Mouse (Mus musculus): ENCODE measurements around the gene Dzip1l. TPM values are rescaled to one million over a fixed set of nuclear protein-coding genes. Genes with fewer than 3 reads are reported as not detected.
"Not testable (repeated sequence)": the region's sequence is repeated elsewhere in the genome, so short reads cannot be mapped to it uniquely, and the experiment has no call there.

Dzip1l gene
- 11.1 and 12.8 TPM in 2 replicates for polyA plus RNA-seq (2015; fragmentation: Nextera tagmentation; extraction: Ambion mirVana)

DNA sequence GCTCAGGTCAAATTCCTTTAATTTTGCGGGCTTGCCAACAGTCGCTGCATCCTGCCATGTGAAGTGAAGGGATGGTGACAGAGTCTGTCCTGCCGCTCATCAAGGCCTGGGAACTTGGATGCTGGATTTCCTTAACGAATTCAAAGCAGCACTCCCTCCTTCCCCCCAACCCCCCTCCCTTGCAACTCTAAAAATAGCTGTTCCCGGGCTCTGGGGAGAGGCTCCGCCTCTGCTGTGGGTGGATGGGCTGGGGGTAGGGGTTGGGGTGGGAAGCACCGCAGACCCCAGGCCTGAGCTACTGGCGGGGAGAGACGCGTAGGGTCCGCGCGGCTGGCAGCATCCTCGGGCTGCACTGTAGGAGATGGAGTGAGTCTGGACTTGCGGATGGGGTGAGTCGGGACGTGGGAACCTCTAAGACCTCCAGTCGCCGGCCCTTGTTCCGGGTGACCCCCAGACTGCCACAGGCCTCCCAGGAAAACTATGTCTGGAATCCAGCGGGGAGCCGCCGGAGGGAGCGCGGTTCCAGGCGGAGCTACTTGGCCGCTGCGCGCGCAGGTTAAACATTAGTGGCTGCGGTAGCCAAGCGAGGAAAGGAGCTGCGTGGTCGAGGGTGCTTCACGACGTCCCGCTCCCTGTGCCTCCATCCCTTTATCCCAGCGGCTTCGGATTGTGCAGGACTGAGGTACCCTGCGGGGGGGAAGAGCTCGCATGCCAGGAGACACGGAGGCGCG, at the start of gene Dzip1l:
Gene Dzip1l (plus strand): TSS at position 216 of the 731 bp plus-strand sequence.
- no peaks in the 10 kb centered on the region for H3K9me3 ChIP-seq
- H3K4me1 ChIP-seq (replicated peaks), result peaks cover 36% of the 10 kb centered on the region
- peak; percentile 94 for ATAC-seq
- WGBS, result under 1% methylated on average over 44 of the region's 44 CpGs
- H3K4me3 ChIP-seq (replicated peaks), result peak within 1 kb of the TSS; percentile 51
- H3K36me3 ChIP-seq, result 0 out of 2 replicates have a peak, but pooled peaks cover 3% of the 10 kb centered on the region
- H3K27ac ChIP-seq, result peak within 1 kb of the TSS; percentile 70
- no peaks in the 10 kb centered on the region for H3K27me3 ChIP-seq
- H3K9ac ChIP-seq (replicated peaks), result peak within 1 kb of the TSS; percentile 73
- peak within 1 kb of the TSS; percentile 72 for H3K4me2 ChIP-seq (replicated peaks)

DNA sequence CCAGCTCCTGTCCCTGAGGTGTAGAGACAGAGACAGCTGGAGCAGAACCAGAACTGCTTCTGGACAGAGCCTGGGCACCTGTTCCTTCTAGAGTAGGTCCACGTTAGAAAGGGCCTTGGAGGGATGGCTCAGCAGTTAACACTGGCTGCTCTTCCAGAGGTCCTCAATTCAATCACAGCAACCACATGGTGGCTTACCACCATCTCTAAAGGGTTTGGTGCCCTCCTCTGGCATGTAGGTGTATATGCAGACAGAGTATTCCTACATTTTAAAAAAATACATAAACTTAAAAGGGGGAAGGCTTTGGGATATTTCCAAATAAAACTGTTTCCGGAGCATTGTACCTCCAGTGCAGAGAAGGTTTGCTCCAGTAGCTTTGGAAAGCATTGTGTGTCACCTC, 48.6 kb upstream of the Dzip1l start:
- H3K4me1 ChIP-seq (replicated peaks), result peaks cover 17% of the 10 kb centered on the region
- no peak overlapping the region for H3K27ac ChIP-seq
- no peak overlapping the region for H3K4me3 ChIP-seq (replicated peaks)
- 55% methylated on average over 2 of the region's 2 CpGs for WGBS
- H3K9ac ChIP-seq (replicated peaks), result no peak overlapping the region
- no peaks in the 10 kb centered on the region for H3K27me3 ChIP-seq
- H3K9me3 ChIP-seq, result no peaks in the 10 kb centered on the region
- no peak for ATAC-seq
- peaks cover 50% of the 10 kb centered on the region for H3K36me3 ChIP-seq
- H3K4me2 ChIP-seq (replicated peaks), result no peak overlapping the region

DNA sequence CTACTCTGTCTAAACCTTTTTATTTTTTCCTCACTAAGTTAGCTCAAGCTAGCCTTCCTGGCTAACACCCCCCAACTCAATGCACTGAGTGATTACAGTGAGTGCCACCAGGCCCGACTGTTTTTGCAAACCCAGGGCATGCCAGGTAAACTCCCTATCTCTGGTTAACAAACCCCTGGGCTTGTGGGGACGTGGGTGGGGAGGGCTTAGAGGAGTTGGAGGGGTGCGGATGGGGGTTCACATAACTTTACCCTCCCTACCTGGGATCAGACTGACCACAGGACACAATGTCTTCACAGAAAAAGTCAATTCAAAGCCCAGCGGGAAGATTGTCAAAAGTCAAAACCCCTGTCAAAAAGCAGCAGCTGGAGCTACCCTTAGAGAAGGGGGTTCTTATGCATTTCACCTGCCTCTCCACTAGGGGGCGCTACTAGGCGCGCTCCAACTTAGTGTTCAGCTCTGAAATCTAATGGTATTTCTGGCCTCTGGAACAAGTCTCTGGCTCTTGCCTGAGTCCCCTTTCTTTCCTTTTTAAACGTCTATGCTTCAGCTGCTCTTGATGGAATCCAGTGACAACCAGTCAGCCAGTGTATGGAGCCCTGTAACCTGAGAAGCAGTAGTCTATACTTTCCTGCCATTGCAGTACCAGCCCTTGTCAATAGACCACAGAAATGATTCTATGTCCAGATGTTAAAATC, 41.6 kb upstream of the Dzip1l start:
- Histone ChIP-seq H3K27me3 (no peaks in the 10 kb centered on the region), H3K36me3 (peaks cover 25% of the 10 kb centered on the region), H3K4me3 (replicated peaks) (no peak overlapping the region), H3K27ac (no peak overlapping the region), H3K4me1 (replicated peaks) (no peaks in the 10 kb centered on the region), H3K9ac (replicated peaks) (no peak overlapping the region), H3K4me2 (replicated peaks) (no peak overlapping the region), H3K9me3 (no peaks in the 10 kb centered on the region)
- 27% methylated on average over 8 of the region's 8 CpGs for WGBS
- no peak for ATAC-seq

DNA sequence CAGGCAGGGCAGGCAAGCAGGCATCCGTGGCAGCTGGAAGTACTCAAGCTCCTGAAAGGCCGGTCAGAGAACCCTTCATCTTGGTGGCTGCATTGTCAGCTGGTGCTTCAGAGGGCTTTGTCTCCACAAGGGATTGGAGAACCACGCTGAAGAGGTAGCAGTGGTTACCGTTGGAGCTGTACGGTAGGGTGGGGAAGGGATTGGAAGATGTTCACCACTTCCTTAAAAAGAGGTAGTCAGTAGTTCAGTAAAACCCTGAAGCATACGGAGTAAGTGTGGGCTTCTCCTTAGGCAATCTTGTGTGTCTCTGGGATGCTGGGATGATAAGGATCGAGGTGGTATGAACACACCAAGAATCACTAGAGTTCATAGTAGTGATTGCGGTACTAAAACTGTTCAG, 38.2 kb upstream of the Dzip1l start:
- no peak overlapping the region for H3K4me2 ChIP-seq (replicated peaks)
- no peaks in the 10 kb centered on the region for H3K9me3 ChIP-seq
- H3K27ac ChIP-seq, result no peak overlapping the region
- ATAC-seq, result no peak
- no peak overlapping the region for H3K4me3 ChIP-seq (replicated peaks)
- no peaks in the 10 kb centered on the region for H3K27me3 ChIP-seq
- no peaks in the 10 kb centered on the region for H3K4me1 ChIP-seq (replicated peaks)
- no peak overlapping the region for H3K9ac ChIP-seq (replicated peaks)
- no peaks in the 10 kb centered on the region for H3K36me3 ChIP-seq
- WGBS, result 77% methylated on average over 8 of the region's 8 CpGs

DNA sequence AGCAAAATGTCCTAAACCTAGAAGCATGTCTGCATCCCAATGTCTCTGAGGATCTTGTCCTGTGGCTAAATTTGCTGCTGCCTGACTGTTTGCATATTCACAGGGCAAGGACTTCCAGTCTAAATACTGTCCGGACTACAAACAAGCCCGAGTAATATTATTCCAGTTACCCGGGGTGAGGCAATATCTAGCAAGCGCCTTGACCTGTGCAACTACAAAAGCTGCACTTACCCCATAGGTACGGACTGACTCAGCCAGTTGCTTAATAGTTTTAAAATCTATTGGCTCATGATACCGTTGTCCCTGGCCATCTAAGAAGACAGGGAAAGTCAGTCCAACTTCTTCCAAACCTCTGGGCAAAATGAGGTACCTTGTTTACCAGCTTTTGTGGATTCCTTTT, 30.2 kb upstream of the Dzip1l start:
- H3K9me3 ChIP-seq; ATAC-seq; H3K4me3 ChIP-seq (replicated peaks); H3K27ac ChIP-seq; H3K4me2 ChIP-seq (replicated peaks); H3K36me3 ChIP-seq; H3K27me3 ChIP-seq; H3K9ac ChIP-seq (replicated peaks); H3K4me1 ChIP-seq (replicated peaks): not testable (repeated sequence)
- 93% methylated on average over 6 of the region's 6 CpGs for WGBS

DNA sequence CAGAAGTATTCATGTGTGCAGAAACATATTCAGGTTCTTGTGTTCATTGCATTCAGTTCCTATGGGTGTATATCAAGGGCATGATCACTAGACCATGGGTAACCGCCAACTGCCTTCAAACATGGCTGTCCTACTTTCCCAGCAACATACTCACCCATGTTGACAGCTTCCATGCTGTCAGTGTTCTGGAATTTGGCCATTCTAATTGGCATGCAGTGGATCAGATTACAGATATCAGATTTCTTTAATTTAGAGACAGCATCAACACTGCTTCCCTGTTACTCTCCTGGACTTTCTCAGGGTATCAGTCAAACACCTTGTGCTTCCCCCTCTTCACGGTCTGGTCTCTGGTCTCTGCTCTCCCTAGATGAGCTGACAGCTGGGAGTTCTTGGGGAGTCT, 25.7 kb upstream of the Dzip1l start:
- H3K36me3 ChIP-seq, result no peaks in the 10 kb centered on the region
- H3K4me1 ChIP-seq (replicated peaks), result no peaks in the 10 kb centered on the region
- H3K9ac ChIP-seq (replicated peaks), result no peak overlapping the region
- no peaks in the 10 kb centered on the region for H3K27me3 ChIP-seq
- ATAC-seq, result no peak
- WGBS, result 86% methylated on average over 2 of the region's 2 CpGs
- H3K4me2 ChIP-seq (replicated peaks), result no peak overlapping the region
- no peak overlapping the region for H3K27ac ChIP-seq
- no peaks in the 10 kb centered on the region for H3K9me3 ChIP-seq
- H3K4me3 ChIP-seq (replicated peaks), result no peak overlapping the region

DNA sequence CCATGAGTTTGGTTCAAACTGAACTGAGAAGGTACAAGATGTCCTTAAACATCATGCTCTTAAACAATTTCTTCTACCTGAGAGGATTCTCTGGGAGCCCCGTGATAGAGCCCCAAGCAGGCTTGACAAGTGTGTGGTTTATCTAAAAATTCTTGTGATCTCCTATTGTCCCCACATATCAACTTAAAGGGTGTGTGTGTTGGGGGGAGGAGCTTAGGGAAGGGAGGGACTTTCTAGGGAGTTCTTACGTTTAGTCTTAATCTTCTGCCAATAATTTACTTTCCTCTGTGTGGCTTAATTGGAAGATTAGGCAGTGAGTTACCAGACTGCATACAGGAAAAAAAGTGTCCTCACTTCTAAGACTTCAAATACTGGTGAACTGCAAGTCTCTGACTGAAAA, 17.1 kb upstream of the Dzip1l start, which contains the start of gene A4gnt:
Gene A4gnt (plus strand): TSS at position 301 of the 400 bp plus-strand sequence.
- Histone ChIP-seq H3K9ac (replicated peaks) (no peak within 1 kb of the TSS), H3K9me3 (no peaks in the 10 kb centered on the region), H3K4me3 (replicated peaks) (no peak within 1 kb of the TSS), H3K27me3 (no peaks in the 10 kb centered on the region), H3K4me1 (replicated peaks) (no peaks in the 10 kb centered on the region), H3K27ac (no peak within 1 kb of the TSS), H3K4me2 (replicated peaks) (no peak within 1 kb of the TSS), H3K36me3 (no peaks in the 10 kb centered on the region)
- WGBS, result 63% methylated on average over 2 of the region's 2 CpGs
- ATAC-seq, result no peak

DNA sequence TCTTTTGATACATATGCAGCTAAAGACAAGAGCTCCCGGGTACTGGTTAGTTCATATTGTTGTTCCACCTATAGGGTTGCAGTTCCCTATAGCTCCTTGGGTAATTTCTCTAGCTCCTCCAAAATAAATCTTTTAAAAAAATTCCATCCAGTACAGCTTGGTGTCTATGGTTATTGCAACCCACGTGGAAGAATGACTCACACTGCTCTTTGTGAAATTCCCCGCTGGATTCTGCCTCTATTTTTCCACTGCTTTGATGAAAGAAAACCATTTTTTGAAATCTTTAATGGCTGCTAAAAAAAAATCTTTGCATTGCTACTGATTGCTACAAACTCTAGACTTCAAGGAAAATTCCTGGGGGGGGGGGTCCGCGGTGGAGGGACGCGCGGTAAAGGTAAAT, 9.6 kb upstream of the Dzip1l start:
- H3K9ac ChIP-seq (replicated peaks), result no peak overlapping the region
- WGBS, result 94% methylated on average over 8 of the region's 8 CpGs

DNA sequence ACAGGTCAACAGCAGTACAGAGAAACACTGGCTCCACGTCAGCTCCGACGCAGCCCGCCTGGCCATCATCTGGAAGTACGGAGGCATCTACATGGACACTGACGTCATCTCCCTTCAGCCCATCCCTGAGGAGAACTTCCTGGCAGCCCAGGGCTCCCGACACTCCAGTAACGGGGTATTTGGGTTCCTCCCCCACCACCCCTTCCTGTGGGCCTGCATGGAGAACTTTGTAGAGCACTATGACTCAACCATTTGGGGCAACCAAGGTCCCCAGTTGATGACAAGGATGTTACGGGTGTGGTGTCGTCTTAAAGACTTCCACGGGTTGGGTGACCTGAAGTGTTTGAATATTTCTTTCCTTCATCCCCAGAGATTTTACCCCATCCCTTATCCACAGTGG, 9.1 kb upstream of the Dzip1l start:
- no peak overlapping the region for H3K4me2 ChIP-seq (replicated peaks)
- no peak overlapping the region for H3K27ac ChIP-seq
- no peak for ATAC-seq
- 92% methylated on average over 11 of the region's 11 CpGs for WGBS
- no peaks in the 10 kb centered on the region for H3K27me3 ChIP-seq
- H3K4me1 ChIP-seq (replicated peaks), result no peaks in the 10 kb centered on the region
- H3K9ac ChIP-seq (replicated peaks), result no peak overlapping the region
- no peaks in the 10 kb centered on the region for H3K9me3 ChIP-seq
- H3K4me3 ChIP-seq (replicated peaks), result no peak overlapping the region
- no peaks in the 10 kb centered on the region for H3K36me3 ChIP-seq

More for the DNA sequence above, 9.6 kb upstream of the Dzip1l start:
- H3K4me2 ChIP-seq (replicated peaks), result no peak overlapping the region
- H3K4me3 ChIP-seq (replicated peaks), result no peak overlapping the region
- no peaks in the 10 kb centered on the region for H3K27me3 ChIP-seq
- ATAC-seq, result no peak
- no peaks in the 10 kb centered on the region for H3K9me3 ChIP-seq
- H3K4me1 ChIP-seq (replicated peaks), result no peaks in the 10 kb centered on the region
- H3K36me3 ChIP-seq, result no peaks in the 10 kb centered on the region
- no peak overlapping the region for H3K27ac ChIP-seq

DNA sequence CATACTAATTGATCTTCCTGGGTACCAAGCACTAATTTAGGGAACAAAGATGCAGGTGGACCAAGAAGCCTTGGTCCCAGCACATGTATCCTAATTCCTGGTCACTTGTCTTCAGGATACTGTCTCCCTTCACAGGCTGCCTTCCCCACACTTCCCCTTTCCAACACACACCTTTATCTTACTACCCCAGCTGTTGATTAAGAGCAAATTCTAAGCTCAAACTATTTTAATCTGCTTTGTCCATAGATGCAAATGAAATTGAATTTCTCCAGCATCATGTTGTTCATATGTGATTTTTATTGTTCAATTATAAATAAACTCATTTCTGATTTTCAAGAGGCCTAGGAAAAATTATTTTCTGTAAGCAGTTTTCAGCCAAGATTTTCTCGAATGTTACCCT, 7.3 kb upstream of the Dzip1l start:
- H3K27ac ChIP-seq, result no peak overlapping the region
- no peaks in the 10 kb centered on the region for H3K36me3 ChIP-seq
- H3K9ac ChIP-seq (replicated peaks), result no peak overlapping the region
- no peak overlapping the region for H3K4me2 ChIP-seq (replicated peaks)
- no peaks in the 10 kb centered on the region for H3K27me3 ChIP-seq
- no peaks in the 10 kb centered on the region for H3K4me1 ChIP-seq (replicated peaks)
- H3K4me3 ChIP-seq (replicated peaks), result no peak overlapping the region
- ATAC-seq, result no peak
- 89% methylated on average over 1 of the region's 1 CpGs for WGBS
- no peaks in the 10 kb centered on the region for H3K9me3 ChIP-seq

DNA sequence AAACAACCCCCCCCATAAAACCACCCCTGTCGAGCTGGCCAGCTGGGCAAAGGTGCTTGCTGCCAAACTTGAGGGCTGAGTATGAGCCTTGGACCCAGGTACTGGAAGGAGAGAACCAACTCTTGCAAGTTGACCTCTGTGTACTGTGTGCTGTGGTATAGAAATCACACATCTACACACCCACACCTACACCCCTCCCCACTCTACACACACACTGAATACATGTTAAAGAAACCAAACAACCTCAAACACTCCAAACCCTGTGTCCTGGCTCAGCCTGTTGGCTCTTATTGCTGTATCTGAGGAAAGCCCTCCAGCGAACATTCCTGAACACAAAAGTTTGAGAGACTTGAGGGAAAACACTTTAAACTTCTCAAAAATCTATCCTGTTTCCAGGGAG, 6.3 kb upstream of the Dzip1l start:
- ATAC-seq, result no peak
- Histone ChIP-seq H3K9me3 (no peaks in the 10 kb centered on the region), H3K4me1 (replicated peaks) (no peaks in the 10 kb centered on the region), H3K4me2 (replicated peaks) (no peak overlapping the region), H3K27me3 (no peaks in the 10 kb centered on the region), H3K9ac (replicated peaks) (no peak overlapping the region), H3K36me3 (no peaks in the 10 kb centered on the region), H3K27ac (no peak overlapping the region), H3K4me3 (replicated peaks) (no peak overlapping the region)
- 65% methylated on average over 2 of the region's 2 CpGs for WGBS

DNA sequence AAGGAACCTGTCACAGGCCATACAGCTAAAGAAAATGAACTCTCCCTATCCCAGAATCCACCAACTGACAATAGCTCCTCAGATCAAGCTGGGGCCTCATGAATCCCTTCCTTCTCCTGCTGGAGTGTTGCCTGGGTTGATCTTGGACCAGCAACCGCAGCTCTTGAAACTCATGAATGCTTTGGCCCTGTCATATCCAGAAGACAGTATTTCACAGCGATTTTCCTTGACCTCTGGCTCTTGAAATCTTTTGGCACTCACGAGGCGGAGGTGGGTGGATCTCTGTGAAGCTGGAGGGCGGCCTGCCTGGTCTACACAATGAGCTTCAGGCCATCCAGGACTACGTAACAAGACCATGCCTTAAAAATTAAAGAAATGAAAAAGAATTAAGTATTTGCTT, 5.2 kb upstream of the Dzip1l start:
- Histone ChIP-seq H3K27me3 (no peaks in the 10 kb centered on the region), H3K9me3 (no peaks in the 10 kb centered on the region), H3K4me2 (replicated peaks) (no peak overlapping the region), H3K36me3 (no peaks in the 10 kb centered on the region), H3K9ac (replicated peaks) (no peak overlapping the region), H3K4me1 (replicated peaks) (peaks cover 6% of the 10 kb centered on the region), H3K27ac (no peak overlapping the region), H3K4me3 (replicated peaks) (no peak overlapping the region)
- no peak for ATAC-seq
- 85% methylated on average over 6 of the region's 6 CpGs for WGBS
